Mouse (Mus musculus): ENCODE results near the gene Gm14295.
"Not testable (repeated sequence)": the region's sequence is repeated elsewhere in the genome, so short reads cannot be mapped to it uniquely, and the experiment has no call there.

The Gm14295 gene

DNA sequence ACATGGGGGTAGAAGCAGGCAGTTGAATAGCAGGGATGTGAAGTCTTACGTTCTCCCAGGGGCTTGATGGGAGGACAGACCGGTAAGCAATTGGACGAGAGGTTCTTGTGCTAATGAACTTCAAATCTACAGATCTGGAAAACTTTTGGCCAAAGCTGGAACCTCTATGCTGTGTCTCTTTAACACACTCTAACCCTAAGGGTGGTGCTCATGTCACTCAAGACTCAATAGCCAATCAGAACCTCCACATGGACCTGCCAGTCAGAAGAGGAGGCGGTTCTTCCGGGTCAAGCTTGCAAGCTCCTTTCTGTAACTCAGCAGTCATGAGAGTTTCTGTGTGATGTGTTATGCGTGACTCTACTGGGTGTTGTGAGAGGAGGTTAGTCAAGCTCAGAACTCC, at the start of gene Gm14295:
Gene Gm14295, plus strand, starts transcription at position 301 of the 400 bp plus-strand sequence.
- DNase-seq (ENCODE audit: low read depth in 1 of 2, low spot score in 2 of 2): not testable (repeated sequence)

DNA sequence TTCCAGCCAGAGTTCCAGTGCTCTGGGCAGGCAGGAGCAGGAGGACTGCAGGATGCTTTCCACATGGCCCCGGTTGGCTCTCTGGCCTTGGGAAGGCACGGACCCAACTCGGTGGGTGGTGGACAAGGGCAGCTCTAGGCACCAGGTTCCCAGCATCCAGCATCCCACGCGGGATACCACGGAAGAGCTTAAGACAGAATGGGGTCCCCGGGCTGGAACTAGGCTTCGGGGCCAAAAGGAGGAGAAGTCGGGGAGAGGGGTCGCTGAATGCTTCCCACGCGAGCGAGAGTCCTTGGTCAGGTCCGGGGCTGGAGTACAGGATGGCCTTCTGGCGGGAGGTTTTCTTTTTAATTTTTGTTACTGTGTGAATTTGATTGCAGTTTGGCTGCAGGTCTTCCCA, 373 bp downstream of the Gm14295 start:
- DNase-seq (ENCODE audit: low read depth in 1 of 2, low spot score in 2 of 2): not testable (repeated sequence)

DNA sequence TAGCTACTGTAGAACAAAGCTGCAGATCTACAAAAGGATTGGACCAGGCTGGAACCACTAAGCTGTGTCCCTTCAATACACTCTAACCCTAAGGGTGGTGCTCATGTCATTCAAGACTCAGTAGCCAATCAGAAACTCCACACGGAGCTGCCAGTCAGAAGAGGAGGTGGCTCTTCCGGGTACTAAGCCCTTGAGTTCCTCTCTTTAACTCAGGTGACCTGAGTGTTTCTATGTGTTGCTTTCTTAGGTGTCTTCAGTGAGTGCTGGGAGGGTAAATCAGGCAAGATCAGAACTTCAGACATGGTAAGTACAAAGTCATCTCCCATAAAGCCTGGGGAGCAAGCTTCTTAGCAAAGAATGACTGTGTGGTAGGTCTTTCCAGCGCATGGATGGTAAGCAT, 32.4 kb downstream of the Gm14295 start, which contains the start of gene Gm14408:
Gene Gm14408, plus strand, starts transcription at position 301 of the 400 bp plus-strand sequence.
- not testable (repeated sequence) for DNase-seq (ENCODE audit: low read depth in 1 of 2, low spot score in 2 of 2)
